Mouse (Mus musculus) liver, embryonic 14.5 days (tissue): ENCODE measurements around the gene Timm17b. TPM values are rescaled to one million over a fixed set of nuclear protein-coding genes. Genes with fewer than 3 reads are reported as not detected.

Source experiments
- ATAC-seq: fragments of 200-750 bp; cut with Nextera tagmentation; 2 replicates; pipeline ENCODE4 v1.8.0; 2017; ENCODE audit warnings: moderate number of reproducible peaks, mild to moderate bottlenecking, moderate library complexity; ENCODE audit not compliant: insufficient read depth
- DNase-seq, 3 experiments: peaks; one replicate each; pipeline ENCODE4 v3.0.0-alpha.2; 2012 to 2013; ENCODE audit warnings: low read depth in 3 of 3, low spot score in 3 of 3
- H3K27ac ChIP-seq: fragments of 300-500 bp; sonication (generic); 2 replicates; pipeline ENCODE4 v1.5.1; 2014; ENCODE audit warnings: moderate library complexity, mild to moderate bottlenecking, control low read depth, inconsistent platforms
- H3K27me3 ChIP-seq: fragments of 300-500 bp; sonication (generic); 2 replicates; pipeline ENCODE4 v1.6.1; 2014; ENCODE audit warnings: mild to moderate bottlenecking, low read length, moderate library complexity; ENCODE audit not compliant: control insufficient read depth, insufficient read depth
- H3K36me3 ChIP-seq: fragments of 300-500 bp; sonication (generic); replicated peaks from 2 replicates; pipeline ENCODE4 v1.6.1; 2014; ENCODE audit warnings: low read depth; ENCODE audit not compliant: control insufficient read depth, insufficient read depth
- H3K4me1 ChIP-seq, 2 experiments: fragments of 200-500 bp in 1 of 2; fragments of 300-500 bp in 1 of 2; sonication (generic) in 1 of 2; replicated peaks; 2 replicates each; pipeline ENCODE4 v1.6.1; 2012 to 2014; ENCODE audit warnings: antibody characterized with exemption in 1 of 2, inconsistent platforms in 1 of 2, low read length in 1 of 2; ENCODE audit not compliant: control insufficient read depth in 2 of 2, insufficient read depth in 2 of 2
- H3K4me2 ChIP-seq: fragments of 300-500 bp; sonication (generic); 2 replicates; pipeline ENCODE4 v1.6.1; 2014; ENCODE audit warnings: low read depth, mild to moderate bottlenecking, control low read depth, moderate library complexity
- H3K4me3 ChIP-seq, 2 experiments: fragments of 200-500 bp in 1 of 2; fragments of 300-500 bp in 1 of 2; sonication (generic) in 1 of 2; 2 replicates each; pipeline ENCODE4 v1.5.1; 2012 to 2014; ENCODE audit warnings: low read depth in 2 of 2, low read length in 2 of 2, mild to moderate bottlenecking in 2 of 2, control low read depth in 1 of 2, inconsistent platforms in 1 of 2, moderate library complexity in 1 of 2; ENCODE audit not compliant: insufficient read depth in 1 of 2
- H3K9ac ChIP-seq: fragments of 300-500 bp; sonication (generic); replicated peaks from 2 replicates; pipeline ENCODE4 v1.6.1; 2014; ENCODE audit warnings: mild to moderate bottlenecking, control low read depth, moderate library complexity
- H3K9me3 ChIP-seq: fragments of 300-500 bp; sonication (generic); 2 replicates; pipeline ENCODE4 v1.6.1; 2016; ENCODE audit warnings: low read length, mixed read lengths; ENCODE audit not compliant: control insufficient read depth
- CTCF ChIP-seq: IDR thresholded peaks from 2 replicates; pipeline ENCODE4 v1.5.1; 2016; ENCODE audit warnings: antibody characterized with exemption, low read depth, control low read depth
- EP300 ChIP-seq: IDR thresholded peaks from 2 replicates; pipeline ENCODE4 v1.6.1; 2016; ENCODE audit warnings: antibody characterized with exemption, low read depth
- WGBS: fragments of 180-500 bp; shearing (Covaris S2); extraction: QIAGEN DNeasy Blood & Tissue Kit; methylation state at CpG from one replicate; pipeline ENCODE4 v1.1.7; 2014; ENCODE audit not compliant: insufficient replicate concordance; 5-methylcytosine and 5-hydroxymethylcytosine counted together
- polyA plus RNA-seq, 2 experiments: library from polyadenylated mRNA; depleted of rRNA in 1 of 2; stranded (reverse) in 1 of 2; unstranded in 1 of 2; fragments of >200 nt; fragmentation: Nextera tagmentation in 1 of 2; extraction: Ambion mirVana in 1 of 2; gene quantifications; 2 replicates each; pipeline versions ENCODE4 v1.2.1 to v1.2.3; 2012 to 2014

The Timm17b gene
- 18.2 and 18.6 TPM in 2 replicates for polyA plus RNA-seq (2012; rRNA removed)
- 105 and 109 TPM in 2 replicates for polyA plus RNA-seq (2014; fragmentation: Nextera tagmentation; extraction: Ambion mirVana)

GRCm38 (mm10) chrX:7898880-7899874 is at the start of gene Timm17b, which contains the start of gene Pqbp1:
Timm17b (plus strand) TSS chrX:7899357.
Pqbp1 (minus strand) TSS chrX:7899269.
- no peaks in the 10 kb centered on the region for H3K27me3 ChIP-seq
- H3K36me3 ChIP-seq, result 0 out of 2 replicates have a peak, but pooled peaks cover 3% of the 10 kb centered on the region
- 12% methylated on average over 62 of the region's 62 CpGs for WGBS
- TF ChIP-seq CTCF (no peak), EP300 (peak; percentile 27; the same call in 1 of the 2 replicates)
- H3K4me2 ChIP-seq, result peak within 1 kb of the TSS; percentile 72
- peak within 1 kb of the TSS; percentile 62 for H3K27ac ChIP-seq
- H3K4me1 ChIP-seq, result peaks cover 0 to 5% of the 10 kb centered on the region in 2 experiments; a peak in 1 of 4 replicates
- peak; percentile 87 to 89 (median 88) for DNase-seq
- no peaks in the 10 kb centered on the region for H3K9me3 ChIP-seq
- ATAC-seq, result peak; percentile 98
- H3K9ac ChIP-seq, result peak within 1 kb of the TSS; percentile 72
- H3K4me3 ChIP-seq, result peak within 1 kb of the TSS; percentile 56 to 78

- TF ChIP-seq CTCF (peak; percentile 61), EP300 (no peak)
- Histone ChIP-seq H3K9ac (no peak overlapping the region), H3K4me2 (no peak overlapping the region), H3K36me3 (peaks cover 16% of the 10 kb centered on the region), H3K4me1 (peaks cover 0 to 4% of the 10 kb centered on the region in 2 experiments; a peak in 3 of 4 replicates), H3K27me3 (no peaks in the 10 kb centered on the region), H3K9me3 (no peaks in the 10 kb centered on the region), H3K4me3 (no peak overlapping the region), H3K27ac (no peak overlapping the region)
- DNase-seq (no peak), ATAC-seq (no peak)
- WGBS, result 11% methylated on average over 2 of the region's 2 CpGs
These were observed 44.6 kb upstream of the Timm17b start for GRCm38 (mm10) chrX:7854578-7854977.

- WGBS, result 24% methylated on average over 2 of the region's 3 CpGs
- Histone ChIP-seq H3K4me2 (0 out of 2 replicates have a peak overlapping the region, but pooled peaks have one; percentile 6), H3K4me3 (no peak overlapping the region), H3K4me1 (peaks cover 2 to 18% of the 10 kb centered on the region in 2 experiments; a peak in 3 of 4 replicates), H3K27ac (no peak overlapping the region), H3K9me3 (no peaks in the 10 kb centered on the region), H3K36me3 (peaks cover 8% of the 10 kb centered on the region; the same call in 1 of the 2 replicates), H3K27me3 (no peaks in the 10 kb centered on the region), H3K9ac (no peak overlapping the region)
- peak; percentile 33; the same call in 1 of the 2 replicates for ATAC-seq
- no peak for DNase-seq
- TF ChIP-seq CTCF, result no peak
- no peak for TF ChIP-seq EP300
These were observed 39.9 kb upstream of the Timm17b start for GRCm38 (mm10) chrX:7859191-7859753.

GRCm38 (mm10) chrX:7863181-7863580 is 36.0 kb upstream of the Timm17b start:
- Histone ChIP-seq H3K36me3 (peaks cover 5% of the 10 kb centered on the region), H3K4me1 (peaks cover 2 to 21% of the 10 kb centered on the region in 2 experiments; a peak in 3 of 4 replicates), H3K27ac (no peak overlapping the region), H3K27me3 (no peaks in the 10 kb centered on the region), H3K9ac (no peak overlapping the region), H3K4me3 (no peak overlapping the region), H3K9me3 (no peaks in the 10 kb centered on the region), H3K4me2 (no peak overlapping the region)
- TF ChIP-seq CTCF, result no peak
- no peak for TF ChIP-seq EP300
- no peak for ATAC-seq
- 76% methylated on average over 1 of the region's 1 CpGs for WGBS
- DNase-seq, result no peak
